Mouse (Mus musculus): ENCODE results near the gene Ak8.

Gene Ak8

DNA sequence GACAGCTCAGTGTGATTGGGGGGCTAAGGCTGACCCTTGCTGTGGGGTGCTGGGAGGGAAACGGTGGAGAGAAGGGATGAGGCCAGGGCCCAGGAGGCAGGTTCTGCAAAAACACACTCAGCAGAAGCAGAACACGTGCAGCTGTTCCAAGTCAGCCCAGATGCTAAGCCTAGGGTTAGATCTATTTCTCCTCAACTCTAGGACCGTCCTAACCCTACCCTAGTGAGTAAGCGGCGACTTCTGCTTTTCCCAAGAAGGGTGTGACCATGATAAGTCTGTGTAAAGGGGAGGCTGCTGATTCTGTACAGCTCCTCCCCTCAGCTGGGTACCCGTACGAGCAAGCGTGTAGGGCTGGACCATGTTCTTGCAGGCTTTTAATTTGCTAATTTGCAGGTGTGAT is 96.3 kb downstream of the Ak8 start:
- no peak for DNase-seq (ENCODE audit: low read depth)

DNA sequence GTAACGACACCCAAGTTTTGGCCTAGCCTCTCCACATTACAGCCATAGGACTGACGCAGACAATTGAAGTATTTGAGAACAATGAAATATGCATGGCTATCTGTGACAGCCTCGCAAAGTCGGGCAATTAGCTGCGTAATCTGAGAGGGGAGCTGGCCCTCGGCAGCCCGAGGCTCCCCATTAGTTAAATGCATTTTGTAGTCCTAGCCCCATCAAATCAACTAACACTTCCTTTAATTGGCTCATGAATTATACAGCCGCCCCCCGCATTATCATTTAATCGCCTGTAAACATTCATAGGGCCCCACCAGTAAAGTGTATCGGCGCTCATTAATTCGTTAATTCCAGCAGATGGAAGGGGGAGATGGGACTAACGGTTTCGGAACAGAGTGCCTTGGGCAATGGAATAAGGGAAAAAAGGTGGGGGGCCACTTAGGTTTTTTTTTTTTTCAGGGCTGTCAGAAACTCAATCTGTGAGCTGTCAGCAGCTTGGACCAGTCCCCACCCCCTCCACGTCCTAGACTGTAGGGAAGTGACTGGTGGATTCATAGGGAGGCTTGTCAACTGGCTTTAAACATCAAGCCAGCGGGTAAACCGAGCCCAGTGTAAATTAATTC is 97.6 kb downstream of the Ak8 start:
- DNase-seq (ENCODE audit: low read depth) = no peak

DNA sequence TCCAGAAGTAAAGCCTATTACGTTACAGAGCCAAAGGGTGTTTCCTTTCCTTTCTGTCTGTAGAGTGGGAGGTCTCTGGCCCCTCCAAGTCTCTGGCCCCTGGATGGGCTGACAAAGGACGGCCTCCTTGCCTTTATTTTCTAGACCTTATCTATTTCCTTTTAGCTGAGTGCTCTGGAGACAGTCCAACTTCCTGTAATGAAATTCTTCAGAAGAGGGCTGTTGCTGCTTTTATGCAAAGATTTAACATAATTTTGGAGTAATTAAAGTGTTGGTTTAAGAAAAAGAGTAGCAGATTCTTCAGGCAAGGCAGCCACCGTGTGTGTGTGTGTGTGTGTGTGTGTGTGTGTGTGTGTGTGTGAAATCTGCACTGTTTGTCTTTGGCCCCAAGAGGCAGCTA is 98.4 kb downstream of the Ak8 start:
- DNase-seq (ENCODE audit: low read depth) = no peak

DNA sequence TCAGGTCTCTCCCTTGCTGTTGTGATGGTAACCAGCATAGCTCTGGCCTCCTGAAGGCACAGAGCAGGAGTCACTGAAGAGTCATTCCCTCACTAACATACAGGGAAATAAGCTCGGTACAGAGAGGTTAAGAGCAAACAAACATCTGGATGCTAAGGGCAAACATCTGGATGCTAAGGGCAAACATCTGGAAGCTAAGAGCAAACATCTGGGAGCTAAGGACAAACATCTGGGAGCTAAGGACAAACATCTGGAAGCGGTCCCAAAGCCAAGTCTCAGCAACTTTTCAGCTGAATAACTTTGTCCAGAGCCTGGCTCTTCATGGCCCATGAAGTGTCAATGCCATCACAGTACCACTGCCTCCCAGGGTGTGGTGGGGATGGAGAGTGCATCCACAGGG is 99.6 kb downstream of the Ak8 start:
- no peak for DNase-seq (ENCODE audit: low read depth)

DNA sequence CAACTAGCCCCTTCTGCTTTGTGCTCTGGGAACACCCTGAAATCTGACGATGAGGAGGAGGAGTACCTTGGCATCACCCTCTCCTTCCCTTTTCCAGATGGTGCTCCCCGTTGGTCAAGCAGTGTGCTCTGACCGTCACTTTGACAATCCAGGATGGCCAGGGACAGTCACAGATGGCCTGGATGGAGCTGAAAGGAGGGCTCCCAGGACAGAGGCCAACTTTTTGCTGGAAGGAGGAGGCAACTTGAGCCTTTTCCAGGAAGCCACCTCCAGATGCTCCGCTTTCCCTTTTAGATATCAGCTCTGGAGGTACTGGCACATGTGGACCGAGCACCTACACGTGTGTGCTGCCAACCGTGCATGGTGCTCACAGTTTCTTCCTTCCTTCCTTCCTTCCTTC is 103.4 kb downstream of the Ak8 start:
- no peak for DNase-seq (ENCODE audit: low read depth)

DNA sequence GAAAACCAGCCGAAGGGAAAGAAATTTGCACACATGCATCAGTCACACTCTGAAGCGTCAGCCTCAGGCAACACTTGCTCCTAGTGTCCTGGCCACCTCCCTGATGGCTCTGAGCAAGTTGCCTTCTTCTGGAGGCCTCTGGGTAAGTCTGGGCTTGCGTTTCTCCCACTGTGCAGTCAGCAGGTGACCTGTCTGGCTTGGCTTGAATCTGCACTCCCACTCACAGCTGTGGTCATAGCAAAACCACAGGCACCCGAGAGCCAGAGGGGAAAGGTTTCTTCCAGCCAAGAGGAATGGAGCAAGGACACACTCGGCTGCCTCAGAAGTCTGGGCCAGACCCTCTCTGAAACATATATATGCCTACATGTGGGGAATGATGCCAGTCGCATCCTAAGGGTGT is 108.9 kb downstream of the Ak8 start:
- DNase-seq (ENCODE audit: low read depth) = no peak

DNA sequence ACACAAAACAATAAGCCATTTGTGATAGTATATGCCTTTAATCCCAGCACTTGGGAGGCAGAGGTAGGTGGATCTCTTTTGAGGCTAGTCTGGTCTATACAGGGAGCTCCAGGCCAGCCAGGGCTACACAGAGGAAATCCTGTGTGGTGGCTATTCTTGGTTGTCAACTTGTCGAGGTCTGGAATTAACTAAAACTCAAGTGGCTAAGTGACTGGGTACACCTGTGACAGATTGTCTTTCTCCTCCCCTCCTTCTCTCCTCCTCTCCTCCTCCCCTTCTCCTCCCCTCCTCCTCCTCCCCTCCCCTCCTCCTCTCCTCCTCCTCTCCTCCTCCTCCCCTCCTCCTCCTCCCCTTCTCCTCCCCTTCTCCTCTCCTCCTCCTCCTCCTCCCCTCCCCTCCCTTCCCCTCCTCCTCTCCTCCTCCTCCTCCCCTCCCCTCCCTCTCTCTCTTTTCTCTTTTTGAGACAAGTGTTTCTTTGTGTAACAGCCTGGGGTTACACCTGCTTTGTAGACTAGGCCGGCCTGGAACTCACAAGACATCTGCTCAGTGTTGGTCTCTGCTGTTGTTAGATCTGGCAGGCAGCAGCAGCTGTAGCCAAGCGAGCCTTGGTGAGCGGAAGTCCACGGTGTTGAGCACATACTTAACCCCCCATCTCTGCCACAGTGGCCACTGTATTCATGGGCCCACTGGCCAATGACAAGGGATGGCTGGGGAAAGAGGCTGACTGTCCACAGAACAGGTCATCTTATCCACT is 110.5 kb downstream of the Ak8 start:
- DNase-seq (ENCODE audit: low read depth) = no peak

DNA sequence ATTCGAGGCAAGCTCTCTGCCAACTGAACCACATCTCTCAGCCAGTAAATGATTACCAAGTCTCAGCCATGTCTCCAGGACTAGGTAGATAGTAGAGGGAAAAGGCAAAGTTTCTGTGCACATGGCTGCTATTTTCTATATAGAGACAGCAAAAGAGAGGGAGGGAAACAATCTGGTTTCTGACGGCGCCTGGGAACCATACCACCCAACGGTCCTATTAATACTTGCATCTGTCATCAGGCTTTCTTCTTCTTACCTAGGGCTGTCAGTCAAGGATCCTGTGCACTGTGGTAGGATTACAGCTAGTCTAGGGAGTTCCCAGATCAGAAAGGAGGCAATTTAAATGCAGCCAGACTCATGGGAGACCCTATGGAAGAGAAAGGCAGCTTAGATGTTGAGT is 118.9 kb downstream of the Ak8 start:
- DNase-seq (ENCODE audit: low read depth) = no peak

DNA sequence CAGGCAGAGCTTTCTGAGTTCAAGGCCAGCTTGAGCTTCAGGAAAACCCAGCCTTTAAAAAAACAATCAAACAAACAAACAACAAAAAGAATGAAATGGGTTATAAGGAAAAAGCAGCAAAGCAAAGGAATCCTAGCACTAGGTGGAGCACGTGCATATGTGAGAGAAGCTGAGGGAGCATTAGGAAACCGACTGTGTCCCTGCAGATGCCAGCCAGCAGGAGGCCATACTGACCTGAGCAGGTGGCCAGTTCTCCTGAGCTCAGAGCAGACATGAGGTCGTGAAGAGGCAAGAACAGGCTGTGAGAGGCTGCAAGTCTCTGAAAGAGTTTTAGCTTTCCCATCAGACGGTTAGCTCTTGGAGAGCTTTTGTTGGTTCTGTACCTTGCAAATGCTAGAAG is 129.3 kb downstream of the Ak8 start:
- DNase-seq (ENCODE audit: low read depth) = no peak

DNA sequence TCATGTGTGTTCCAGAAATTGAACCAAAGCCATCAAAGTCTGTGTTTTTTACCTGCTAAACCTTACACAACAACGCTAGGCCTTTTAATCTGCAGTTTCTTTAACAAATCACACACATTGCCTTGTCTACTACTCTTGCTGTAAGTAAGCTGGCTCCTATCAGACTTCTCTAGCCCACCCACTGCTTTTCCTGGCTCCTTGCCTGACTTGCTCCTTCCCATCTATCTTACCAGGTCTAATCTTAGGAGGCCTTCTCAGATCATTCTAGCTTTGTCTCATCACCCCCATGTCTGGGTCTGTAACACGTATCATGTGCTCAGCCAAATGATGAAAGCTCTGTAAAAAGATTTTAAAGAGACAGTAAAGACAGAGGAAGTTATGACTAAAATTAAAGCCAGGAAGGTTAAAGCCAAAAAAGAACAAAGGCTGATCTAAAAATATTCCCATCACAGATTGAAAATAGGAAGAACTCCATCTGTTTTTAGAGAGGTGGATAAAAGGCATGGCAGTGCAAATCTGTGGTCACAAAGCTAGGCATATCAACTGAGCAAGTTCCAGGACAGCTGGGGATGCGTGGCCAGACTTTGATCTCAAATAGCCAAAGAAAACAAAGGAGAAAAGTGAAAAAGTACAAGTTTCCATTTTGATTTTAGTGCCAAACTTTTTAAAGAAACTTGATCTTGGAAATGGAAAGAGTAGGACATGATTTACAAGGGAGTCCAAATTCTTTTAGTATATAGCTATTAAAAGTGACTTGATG is 136.4 kb downstream of the Ak8 start:
- DNase-seq (ENCODE audit: low read depth) = no peak

DNA sequence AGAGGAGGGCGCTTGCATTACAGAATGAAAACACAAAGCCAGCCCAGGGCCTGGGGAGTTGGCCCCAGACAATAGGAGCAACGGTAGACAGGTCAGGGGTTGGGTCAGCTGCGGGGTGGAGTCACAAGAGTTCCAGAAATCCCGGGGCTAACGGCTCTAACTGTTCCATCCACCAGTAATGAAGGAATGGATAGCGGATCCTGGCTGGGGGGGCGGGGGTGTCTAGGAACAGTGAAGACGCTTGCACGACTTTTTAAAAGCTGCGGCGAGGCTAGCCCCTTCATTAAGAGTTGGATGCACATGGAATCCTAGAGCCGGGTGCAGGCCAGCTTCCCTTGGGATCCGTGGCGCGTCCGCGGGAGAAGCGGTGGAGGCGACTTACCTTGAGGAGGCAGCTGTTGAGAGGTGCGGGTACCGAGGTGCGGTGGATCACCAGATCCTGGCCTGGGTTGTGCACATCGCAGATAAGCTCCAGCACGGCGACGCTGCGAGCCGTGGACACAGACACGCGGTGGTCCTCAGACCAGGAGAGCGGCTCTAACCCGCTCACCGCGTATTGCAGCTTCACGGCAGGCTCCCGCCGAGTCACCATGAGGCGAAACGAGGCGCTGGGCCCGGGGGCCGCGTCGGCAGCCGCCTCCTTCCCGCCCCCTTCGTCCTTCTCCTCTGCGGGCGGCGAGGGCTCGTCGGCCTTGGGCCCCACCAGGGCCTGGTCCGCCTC is 139.7 kb downstream of the Ak8 start:
- DNase-seq (ENCODE audit: low read depth) = peak; percentile 35

DNA sequence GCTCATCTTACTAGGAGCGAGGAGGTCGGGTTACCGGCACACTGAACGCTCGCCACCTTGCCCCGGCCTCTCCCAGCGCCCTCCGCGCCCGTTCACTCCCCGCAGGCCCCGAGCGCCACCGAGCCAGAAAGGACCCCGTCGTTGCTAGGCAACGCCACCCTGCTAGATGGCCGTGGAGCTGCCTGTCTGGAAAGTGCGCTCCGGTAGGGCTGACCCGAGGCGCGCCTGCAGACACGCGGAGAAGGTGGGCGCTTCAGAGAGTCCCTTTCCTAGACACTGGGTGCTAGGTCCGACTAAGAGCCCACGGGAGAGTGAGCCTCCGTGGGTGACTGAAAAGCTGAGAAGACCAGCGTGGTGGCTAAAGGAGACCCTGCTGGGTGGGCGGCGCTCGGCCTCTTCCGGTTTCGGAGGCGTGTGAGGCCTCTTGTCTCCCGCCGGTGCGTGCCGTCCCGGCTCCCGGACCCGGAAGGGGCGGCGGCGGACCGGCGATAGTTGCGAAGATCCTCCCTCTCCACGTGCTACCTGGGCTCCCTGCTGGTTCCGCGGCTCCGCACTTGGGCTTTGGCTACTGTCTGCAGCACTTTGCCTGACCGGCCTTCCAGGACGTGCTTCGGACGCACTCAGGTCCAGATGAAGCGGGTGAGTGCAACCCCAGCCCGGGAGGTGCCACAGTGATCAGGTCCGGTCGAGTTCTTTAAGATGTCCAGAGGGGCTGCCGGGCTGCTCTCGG is 140.4 kb downstream of the Ak8 start, which contains the start of the genes Gtf3c4 and Ddx31:
TSS of gene Gtf3c4 (minus strand) at position 139 of the 730 bp plus-strand sequence.
TSS of gene Ddx31 (plus strand) at position 185 of the 730 bp plus-strand sequence.
- peak; percentile 97 for DNase-seq (ENCODE audit: low read depth)

DNA sequence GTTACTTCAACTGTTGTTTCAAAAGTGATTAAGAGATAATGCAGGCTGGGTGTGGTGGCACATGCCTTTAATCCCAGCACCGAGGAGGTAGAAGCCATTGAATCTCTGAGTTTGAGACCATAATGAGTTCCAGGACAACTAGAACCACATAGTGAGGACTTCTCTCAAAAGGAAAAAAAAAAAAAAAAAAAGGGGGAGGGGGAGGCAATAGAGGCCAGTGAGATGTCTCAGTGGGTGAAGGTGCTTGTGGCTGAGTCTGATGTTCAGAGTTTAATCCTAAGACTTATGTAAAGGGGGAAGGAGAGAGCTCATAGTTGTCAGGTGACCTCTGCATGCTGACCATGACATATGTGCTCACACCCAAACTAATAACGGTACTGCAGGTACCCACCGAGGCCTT is 142.1 kb downstream of the Ak8 start:
- DNase-seq (ENCODE audit: low read depth) = no peak

DNA sequence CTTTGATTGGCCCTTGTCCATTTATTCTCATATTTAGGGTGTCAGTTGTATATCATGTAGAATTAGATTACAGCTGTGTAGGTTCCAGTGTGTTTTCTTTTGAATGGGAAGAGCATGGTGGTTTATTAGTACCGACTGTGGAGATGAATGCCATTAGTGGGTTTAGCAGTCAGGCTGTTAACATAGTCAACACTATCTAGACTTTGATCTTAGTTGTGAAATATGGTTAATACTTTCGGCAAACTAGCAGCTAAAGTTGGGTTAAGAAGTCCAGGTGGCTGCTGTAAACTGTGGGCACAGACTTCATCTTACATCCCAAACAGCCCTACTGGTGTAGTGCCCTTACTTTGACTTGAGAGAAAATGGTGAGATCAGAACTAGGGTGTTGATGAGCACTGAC is 148.9 kb downstream of the Ak8 start:
- DNase-seq (ENCODE audit: low read depth) = no peak

DNA sequence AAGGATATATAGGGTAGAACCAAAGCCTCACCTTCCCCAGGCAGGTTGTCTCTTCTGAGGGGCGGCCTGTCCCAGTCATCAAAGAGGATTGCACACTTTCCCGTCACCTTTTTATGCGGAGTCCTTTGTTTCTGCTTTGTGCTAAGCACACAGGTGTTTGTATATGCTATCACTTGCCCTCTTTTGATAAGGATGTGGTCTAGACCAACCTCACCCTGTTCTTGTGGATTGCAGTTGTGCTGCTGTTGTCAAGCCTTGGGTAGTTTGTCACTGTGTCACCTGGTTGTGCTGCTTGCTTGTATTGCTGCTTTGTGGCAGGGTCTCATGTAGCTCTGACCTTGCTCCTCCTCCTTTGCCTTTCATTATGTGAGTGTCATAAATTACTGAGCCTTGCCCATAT is 152.6 kb downstream of the Ak8 start:
- DNase-seq (ENCODE audit: low read depth) = no peak

DNA sequence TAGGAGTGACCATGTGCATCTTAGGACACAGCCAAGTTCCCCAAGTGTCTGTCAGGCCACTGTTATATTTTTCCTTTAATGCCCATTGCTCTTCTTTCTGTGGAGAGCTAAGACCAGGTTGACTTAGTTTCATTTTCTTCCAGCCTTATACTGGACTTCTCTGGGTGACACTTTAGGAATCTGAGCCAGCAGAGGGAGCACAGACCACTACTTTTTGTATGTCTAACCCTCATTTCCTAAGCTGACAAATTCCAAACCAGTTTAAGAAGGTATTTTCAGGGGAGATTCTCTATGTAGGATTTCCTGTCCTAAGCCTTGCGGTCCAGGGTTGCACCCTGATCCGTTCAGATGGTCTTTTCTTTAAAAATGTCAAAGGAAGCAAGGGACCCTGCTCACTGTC is 155.8 kb downstream of the Ak8 start:
- DNase-seq (ENCODE audit: low read depth) = no peak

DNA sequence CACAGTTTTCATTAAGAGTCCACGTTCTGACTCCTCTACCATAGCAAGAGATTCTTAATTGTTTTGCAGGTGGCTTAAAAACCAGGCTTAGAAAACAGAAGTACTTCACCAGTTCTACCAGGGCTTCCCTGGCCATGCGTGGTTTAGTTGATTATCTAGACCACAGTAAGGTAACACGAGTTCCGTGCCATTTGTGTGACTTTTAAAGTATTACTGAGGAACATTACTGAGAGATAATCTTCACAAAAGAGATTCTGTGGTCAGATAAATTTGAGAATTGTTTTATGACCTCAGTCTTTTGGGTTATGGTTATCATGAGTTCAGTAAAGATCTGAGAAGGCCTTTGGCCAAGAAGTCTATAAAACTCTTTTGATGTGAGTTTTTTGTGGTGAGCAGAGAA is 159.3 kb downstream of the Ak8 start:
- no peak for DNase-seq (ENCODE audit: low read depth)

DNA sequence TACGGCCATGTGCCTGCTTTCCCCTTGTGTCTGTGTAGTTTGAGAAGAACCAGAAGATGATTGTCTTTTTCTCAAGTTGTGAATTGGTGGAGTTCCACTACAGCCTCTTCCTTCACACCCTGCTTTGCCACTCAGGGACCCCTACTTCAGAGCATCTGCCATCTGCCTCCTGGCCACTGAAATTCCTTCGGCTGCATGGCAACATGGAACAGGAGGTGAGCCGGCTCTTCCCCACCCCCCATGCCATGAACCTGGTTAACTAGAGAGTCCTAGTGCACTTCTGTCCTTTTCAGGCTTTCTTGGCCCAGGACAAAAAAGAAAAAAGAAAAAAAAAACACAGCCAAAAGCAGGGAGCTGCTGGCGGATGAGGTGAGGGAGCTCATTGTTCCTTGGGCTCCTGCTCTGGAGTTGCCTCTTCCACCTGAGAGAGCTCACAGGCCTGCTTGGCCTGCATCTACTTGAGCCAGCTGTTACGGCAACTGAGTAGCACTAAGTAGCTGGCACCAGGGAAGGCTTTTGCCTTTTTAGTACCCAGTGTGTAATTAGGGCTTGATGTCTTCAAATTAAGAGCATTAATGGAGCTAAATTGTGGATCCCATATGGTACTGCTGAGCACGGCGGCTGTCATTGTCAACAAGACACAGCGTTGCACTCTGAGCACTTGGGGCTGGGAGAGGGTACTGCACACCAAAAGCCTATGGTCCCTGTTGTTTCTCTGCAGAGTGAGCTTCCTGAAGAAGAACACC is 160.9 kb downstream of the Ak8 start:
- no peak for DNase-seq (ENCODE audit: low read depth)
